Mouse (Mus musculus) kidney, postnatal 10 days (tissue): ENCODE measurements around the gene Tcf25.
"Not testable (repeated sequence)": the region's sequence is repeated elsewhere in the genome, so short reads cannot be mapped to it uniquely, and the experiment has no call there.

Source experiments
- DNase-seq: peaks from one replicate; pipeline ENCODE4 v3.0.0; 2021; ENCODE audit warnings: mixed read lengths

Tcf25 gene

GRCm38 (mm10) chr8:123411781-123412327 lies 38.3 kb downstream of the Tcf25 start:
- no peak for DNase-seq

GRCm38 (mm10) chr8:123412560-123413170 lies 39.1 kb downstream of the Tcf25 start:
- no peak for DNase-seq

- peak; percentile 51 for DNase-seq
These were observed 40.7 kb downstream of the Tcf25 start for GRCm38 (mm10) chr8:123414255-123414654.

- not testable (repeated sequence) for DNase-seq
These were observed 41.6 kb downstream of the Tcf25 start for GRCm38 (mm10) chr8:123414997-123415696.

- no peak for DNase-seq
These were observed 42.7 kb downstream of the Tcf25 start for GRCm38 (mm10) chr8:123415967-123416943.

- DNase-seq = no peak
These were observed 43.5 kb downstream of the Tcf25 start for GRCm38 (mm10) chr8:123416944-123417555.

GRCm38 (mm10) chr8:123419711-123420110 lies 46.2 kb downstream of the Tcf25 start:
- no peak for DNase-seq

GRCm38 (mm10) chr8:123420525-123421281 lies 47.1 kb downstream of the Tcf25 start:
- DNase-seq = no peak

GRCm38 (mm10) chr8:123421325-123421724 lies 47.8 kb downstream of the Tcf25 start:
- DNase-seq = no peak

GRCm38 (mm10) chr8:123422056-123422780 lies 48.7 kb downstream of the Tcf25 start:
- DNase-seq = peak; percentile 84

GRCm38 (mm10) chr8:123422781-123423159 lies 49.2 kb downstream of the Tcf25 start:
- no peak for DNase-seq

GRCm38 (mm10) chr8:123423441-123423840 lies 49.9 kb downstream of the Tcf25 start, which contains the start of gene Def8:
Gene Def8 (plus strand): TSS chr8:123423527.
- DNase-seq = no peak

GRCm38 (mm10) chr8:123426511-123427509 lies 53.3 kb downstream of the Tcf25 start:
- DNase-seq = no peak

GRCm38 (mm10) chr8:123427639-123428275 lies 54.2 kb downstream of the Tcf25 start:
- no peak for DNase-seq

- no peak for DNase-seq
These were observed 54.9 kb downstream of the Tcf25 start for GRCm38 (mm10) chr8:123428343-123428893.

- DNase-seq = no peak
These were observed 55.6 kb downstream of the Tcf25 start for GRCm38 (mm10) chr8:123428939-123429721.

- DNase-seq = not testable (repeated sequence)
These were observed 56.1 kb downstream of the Tcf25 start for GRCm38 (mm10) chr8:123429722-123430013.

- DNase-seq = not testable (repeated sequence)
These were observed 57.4 kb downstream of the Tcf25 start for GRCm38 (mm10) chr8:123430936-123431335.
